Mouse (Mus musculus): ENCODE results near the gene Olfr1442. TPM values are rescaled to one million over a fixed set of nuclear protein-coding genes. Genes with fewer than 3 reads are reported as not detected.
"Not testable (repeated sequence)": the region's sequence is repeated elsewhere in the genome, so short reads cannot be mapped to it uniquely, and the experiment has no call there.

Gene Olfr1442
- polyA plus RNA-seq, 1 experiment from 2014 or later = not detected

- H3K27ac ChIP-seq; H3K9ac ChIP-seq; H3K27me3 ChIP-seq (ENCODE audit: control insufficient read depth, insufficient read depth, low read length); H3K4me3 ChIP-seq (replicated peaks; ENCODE audit: low read length); H3K4me1 ChIP-seq (replicated peaks; ENCODE audit: control insufficient read depth, insufficient read depth, low read length); ATAC-seq (ENCODE audit: low FRiP score); H3K36me3 ChIP-seq (replicated peaks; ENCODE audit: control insufficient read depth, insufficient read depth); H3K4me2 ChIP-seq (replicated peaks); DNase-seq (ENCODE audit: low spot score); H3K9me3 ChIP-seq (ENCODE audit: control insufficient read depth, low read length): not testable (repeated sequence)
- 92% methylated on average over 7 of the region's 7 CpGs for WGBS
Observed at GRCm38 (mm10) chr19:12721596-12721995, 51.4 kb downstream of the Olfr1442 start.

- H3K9me3 ChIP-seq (ENCODE audit: control insufficient read depth, low read length) = no peaks in the 10 kb centered on the region
- WGBS = 78% methylated on average over 2 of the region's 3 CpGs
- no peak overlapping the region for H3K27ac ChIP-seq
- no peak overlapping the region for H3K9ac ChIP-seq
- H3K4me2 ChIP-seq (replicated peaks) = no peak overlapping the region
- no peak overlapping the region for H3K4me3 ChIP-seq (replicated peaks; ENCODE audit: low read length)
- H3K4me1 ChIP-seq (replicated peaks; ENCODE audit: control insufficient read depth, insufficient read depth, low read length) = no peaks in the 10 kb centered on the region
- no peaks in the 10 kb centered on the region for H3K27me3 ChIP-seq (ENCODE audit: control insufficient read depth, insufficient read depth, low read length)
- no peak for DNase-seq (ENCODE audit: low spot score)
- ATAC-seq (ENCODE audit: low FRiP score) = no peak
- H3K36me3 ChIP-seq (replicated peaks; ENCODE audit: control insufficient read depth, insufficient read depth) = no peaks in the 10 kb centered on the region
Observed at GRCm38 (mm10) chr19:12722308-12722707, 52.1 kb downstream of the Olfr1442 start.

- no peak for DNase-seq (ENCODE audit: low spot score)
- no peak for ATAC-seq (ENCODE audit: low FRiP score)
- WGBS = 79% methylated on average over 1 of the region's 1 CpGs
- no peaks in the 10 kb centered on the region for H3K9me3 ChIP-seq (ENCODE audit: control insufficient read depth, low read length)
- H3K4me1 ChIP-seq (replicated peaks; ENCODE audit: control insufficient read depth, insufficient read depth, low read length) = no peaks in the 10 kb centered on the region
- no peak overlapping the region for H3K4me3 ChIP-seq (replicated peaks; ENCODE audit: low read length)
- no peak overlapping the region for H3K27ac ChIP-seq
- H3K27me3 ChIP-seq (ENCODE audit: control insufficient read depth, insufficient read depth, low read length) = no peaks in the 10 kb centered on the region
- H3K4me2 ChIP-seq (replicated peaks) = no peak overlapping the region
- no peaks in the 10 kb centered on the region for H3K36me3 ChIP-seq (replicated peaks; ENCODE audit: control insufficient read depth, insufficient read depth)
- H3K9ac ChIP-seq = no peak overlapping the region
Observed at GRCm38 (mm10) chr19:12725851-12726250, 55.6 kb downstream of the Olfr1442 start.

Other genes with a start within 250 kb of the Olfr1442 start
- gene Pfpl, start 242.5 kb upstream of the Olfr1442 start, polyA plus RNA-seq (2014; fragmentation: Nextera tagmentation; extraction: Ambion mirVana) = not detected in 2 replicates
- 0.91 and 1.3 TPM in 2 replicates for gene Mpeg1, start 209.7 kb upstream of the Olfr1442 start, polyA plus RNA-seq (2014; fragmentation: Nextera tagmentation; extraction: Ambion mirVana)
- 44.1 and 50.6 TPM in 2 replicates for gene Dtx4, start 169.0 kb upstream of the Olfr1442 start, polyA plus RNA-seq (2014; fragmentation: Nextera tagmentation; extraction: Ambion mirVana)
- 7.1 and 7.5 TPM in 2 replicates for gene Fam111a, start 124.7 kb upstream of the Olfr1442 start, polyA plus RNA-seq (2014; fragmentation: Nextera tagmentation; extraction: Ambion mirVana)
- gene Gm4952, start 70.5 kb upstream of the Olfr1442 start, polyA plus RNA-seq (2014; fragmentation: Nextera tagmentation; extraction: Ambion mirVana) = not detected in 2 replicates
- gene Glyat, start 37.1 kb upstream of the Olfr1442 start, polyA plus RNA-seq (2014; fragmentation: Nextera tagmentation; extraction: Ambion mirVana) = not detected in 2 replicates
- not detected in 2 replicates for gene Olfr1443, start 7.7 kb downstream of the Olfr1442 start, polyA plus RNA-seq (2014; fragmentation: Nextera tagmentation; extraction: Ambion mirVana)
- not detected in 2 replicates for gene Keg1, start 25.3 kb downstream of the Olfr1442 start, polyA plus RNA-seq (2014; fragmentation: Nextera tagmentation; extraction: Ambion mirVana)
- gene Cntf, start 95.2 kb downstream of the Olfr1442 start, polyA plus RNA-seq (2014; fragmentation: Nextera tagmentation; extraction: Ambion mirVana) = 0.39 TPM in 1 of 2 replicates, not detected in the other
- 8.5 and 9.6 TPM in 2 replicates for gene Zfp91, start 125.7 kb downstream of the Olfr1442 start, polyA plus RNA-seq (2014; fragmentation: Nextera tagmentation; extraction: Ambion mirVana)
- 0.83 and 1.1 TPM in 2 replicates for gene Lpxn, start 125.8 kb downstream of the Olfr1442 start, polyA plus RNA-seq (2014; fragmentation: Nextera tagmentation; extraction: Ambion mirVana)
- not detected in 2 replicates for gene Gm5244, start 176.2 kb downstream of the Olfr1442 start, polyA plus RNA-seq (2014; fragmentation: Nextera tagmentation; extraction: Ambion mirVana)
- not detected in 2 replicates for gene Olfr1444, start 186.8 kb downstream of the Olfr1442 start, polyA plus RNA-seq (2014; fragmentation: Nextera tagmentation; extraction: Ambion mirVana)
- not detected in 2 replicates for gene Olfr1445, start 213.4 kb downstream of the Olfr1442 start, polyA plus RNA-seq (2014; fragmentation: Nextera tagmentation; extraction: Ambion mirVana)
- not detected in 2 replicates for gene Olfr1446, start 223.1 kb downstream of the Olfr1442 start, polyA plus RNA-seq (2014; fragmentation: Nextera tagmentation; extraction: Ambion mirVana)
- not detected in 2 replicates for gene Olfr1447, start 233.3 kb downstream of the Olfr1442 start, polyA plus RNA-seq (2014; fragmentation: Nextera tagmentation; extraction: Ambion mirVana)